Mouse (Mus musculus) naive thymus-derived CD4-positive, alpha-beta T cell, adult 2 months (primary cell): Measurements from ENCODE around the gene Arhgef25.

Experiments
- DNase-seq: peaks from one replicate; pipeline ENCODE4 v3.0.0-alpha.2; 2011; ENCODE audit warnings: low read depth

Gene Arhgef25

GRCm38 (mm10) chr10:127186451-127186850, 3.4 kb downstream of the Arhgef25 start:
- DNase-seq, result peak; percentile 39

- DNase-seq, result no peak
Measured at GRCm38 (mm10) chr10:127185506-127185905, 4.4 kb downstream of the Arhgef25 start.

GRCm38 (mm10) chr10:127185101-127185500, 4.8 kb downstream of the Arhgef25 start:
- peak; percentile 19 for DNase-seq

DNA sequence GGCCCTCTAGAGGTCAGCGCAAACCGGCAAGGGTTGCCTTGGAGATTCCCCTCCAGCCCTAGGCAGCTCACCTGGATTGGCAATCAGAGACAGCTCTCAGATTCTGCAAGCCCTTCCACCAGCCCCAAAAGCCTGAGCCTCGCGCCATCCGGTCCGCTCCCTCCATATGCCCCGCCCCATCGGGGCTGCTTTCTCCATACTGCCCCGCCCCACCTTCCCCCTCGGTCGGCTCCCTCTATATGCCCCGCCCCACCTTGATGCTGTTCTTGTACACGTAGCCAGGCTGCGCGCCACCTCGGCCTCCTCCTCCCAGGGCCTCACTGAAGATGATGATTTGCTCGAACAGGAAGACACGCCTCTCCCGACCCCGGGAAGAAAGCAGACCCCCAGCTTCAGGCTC, 6.1 kb downstream of the Arhgef25 start:
- DNase-seq, result peak; percentile 48

DNA sequence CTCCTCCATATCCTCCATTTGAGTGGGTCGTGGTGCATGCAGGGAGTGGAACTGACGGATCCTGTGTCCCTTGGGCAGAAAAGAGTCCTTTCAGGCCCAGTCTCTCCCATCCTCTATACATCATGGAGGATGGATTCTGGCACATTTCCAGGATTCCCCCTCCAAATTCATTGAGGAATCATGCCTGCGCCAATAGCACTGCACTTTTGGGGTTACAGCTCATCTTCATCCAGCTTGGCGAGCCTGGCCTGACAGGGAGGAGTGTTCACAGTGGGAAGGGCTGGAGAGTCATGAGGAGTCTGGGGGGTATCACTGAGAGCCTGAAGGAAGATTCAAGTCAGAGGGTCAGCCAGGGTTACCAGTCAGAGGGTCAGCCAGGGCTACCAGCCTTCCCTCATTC, 7.3 kb downstream of the Arhgef25 start:
- DNase-seq, result no peak

GRCm38 (mm10) chr10:127181566-127181965, 8.3 kb downstream of the Arhgef25 start:
- DNase-seq, result no peak

GRCm38 (mm10) chr10:127180695-127181047, 9.2 kb downstream of the Arhgef25 start:
- DNase-seq, result no peak

DNA sequence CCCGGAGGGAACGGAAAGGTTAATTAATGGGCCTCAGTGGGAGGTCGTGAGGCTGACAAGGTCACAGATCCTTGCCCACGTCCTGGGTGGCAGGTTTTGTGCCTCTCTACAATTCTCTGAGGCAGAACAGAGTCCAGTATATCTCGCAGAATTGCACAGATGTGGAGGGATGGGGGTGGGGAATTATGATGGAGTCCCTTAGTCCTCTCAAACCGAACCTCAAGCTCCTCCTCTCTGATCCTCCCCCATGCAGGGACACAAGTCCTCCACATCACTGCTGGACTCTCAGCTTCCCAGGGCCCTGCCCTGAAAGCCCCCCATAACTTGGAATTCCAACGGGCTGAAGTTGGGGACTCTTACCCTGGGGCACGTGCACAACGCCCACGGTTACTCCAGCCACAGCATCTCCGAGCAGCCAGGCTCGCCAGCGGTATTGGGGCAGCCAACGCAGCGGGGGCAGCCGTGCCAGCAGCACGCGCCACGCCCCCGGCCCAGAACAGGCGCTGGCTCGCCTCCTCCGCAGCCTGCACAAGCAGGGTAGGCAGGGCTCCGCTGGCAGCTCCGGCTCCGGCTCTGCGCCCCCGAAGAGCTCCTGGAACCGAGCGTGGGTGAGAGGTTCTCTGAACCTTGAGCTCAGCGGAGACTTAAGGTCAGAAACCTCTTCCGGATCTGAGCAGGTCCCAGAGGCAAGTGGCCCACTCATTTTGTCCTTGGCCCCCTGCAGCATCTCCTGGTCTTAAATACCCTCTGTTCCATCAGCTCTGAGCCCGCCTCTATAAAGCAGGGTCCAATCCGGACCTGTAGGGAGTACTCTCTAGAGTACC, 9.8 kb downstream of the Arhgef25 start, which contains the start of gene Slc26a10:
TSS of gene Slc26a10 (minus strand) at position 775 of the 824 bp plus-strand sequence.
- DNase-seq, result peak; percentile 42

DNA sequence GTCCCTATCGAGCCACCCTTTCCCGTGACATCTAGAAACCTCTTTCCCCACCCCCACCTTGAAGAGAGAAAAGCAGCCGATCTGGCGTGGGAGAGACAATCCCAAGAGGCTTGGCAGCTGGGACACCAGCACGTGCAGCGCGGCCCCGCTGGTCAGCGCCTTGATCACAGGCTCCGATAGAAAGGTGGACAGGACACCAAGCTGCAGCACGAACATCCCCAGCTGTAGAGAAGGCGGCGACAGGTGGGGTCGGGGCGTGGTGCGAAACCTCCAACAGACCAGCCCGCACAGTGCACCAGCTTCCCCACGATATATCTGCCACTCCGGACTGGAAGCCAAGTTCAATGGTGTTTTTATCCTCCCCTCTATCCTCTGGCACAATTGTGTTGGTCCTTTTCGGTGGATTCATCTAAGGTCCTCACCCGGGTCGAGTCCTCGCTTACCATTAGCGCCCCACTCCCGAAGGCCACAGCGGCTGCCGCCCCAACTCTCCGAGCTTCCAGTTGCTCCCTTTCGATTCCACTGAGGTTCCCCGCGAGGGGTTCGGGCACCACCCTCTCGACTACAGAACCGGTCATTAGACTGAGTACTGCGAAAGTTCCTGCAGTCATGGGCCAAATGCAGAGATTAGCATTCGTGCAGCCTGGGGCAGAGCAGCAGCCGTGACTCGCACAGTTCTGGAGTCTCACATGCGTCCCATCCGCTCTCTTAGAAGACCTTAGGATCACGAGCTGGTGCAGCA, 11.4 kb downstream of the Arhgef25 start:
- DNase-seq, result peak; percentile 48

GRCm38 (mm10) chr10:127177719-127178118, 12.2 kb downstream of the Arhgef25 start:
- peak; percentile 82 for DNase-seq

DNA sequence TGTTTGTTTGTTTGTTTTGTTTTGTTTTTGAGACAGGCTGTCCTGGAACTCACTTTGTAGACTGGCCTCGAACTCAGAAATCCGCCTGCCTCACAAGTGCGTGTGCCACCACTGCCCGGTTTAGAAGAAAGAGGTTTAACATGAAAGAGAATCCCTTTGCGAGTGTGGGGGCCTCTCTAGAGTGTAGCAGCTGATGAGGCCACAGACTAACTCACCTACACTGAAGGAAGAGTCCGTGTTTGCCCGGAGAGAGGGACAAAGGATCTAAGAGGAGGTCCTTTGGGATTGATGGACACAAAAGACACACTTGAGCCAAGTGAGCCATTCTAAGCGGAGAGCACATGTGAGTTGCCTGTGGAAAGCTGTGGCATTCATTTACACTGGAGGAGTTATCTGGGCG, 12.6 kb downstream of the Arhgef25 start:
- no peak for DNase-seq

DNA sequence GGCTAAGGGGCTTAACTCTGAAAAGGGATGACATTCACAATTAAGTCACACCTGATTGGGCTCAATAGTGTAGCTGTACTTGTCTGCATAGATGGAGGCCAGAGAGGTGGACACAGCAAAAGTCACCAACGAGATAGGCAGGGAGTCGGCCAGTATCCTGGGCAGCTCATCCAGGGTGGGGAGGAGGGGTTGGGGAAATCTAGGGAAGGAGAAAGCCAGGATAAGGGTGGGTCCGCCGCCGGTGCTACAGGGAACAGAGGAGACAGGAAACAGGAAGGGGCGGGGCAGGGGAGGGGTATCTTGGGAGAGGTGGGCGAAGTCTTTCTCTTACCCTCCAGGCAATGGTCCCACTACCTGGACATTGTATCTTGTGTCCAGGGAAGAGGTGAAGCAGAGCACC, 13.1 kb downstream of the Arhgef25 start:
- DNase-seq, result no peak

- DNase-seq, result peak; percentile 40
Measured at GRCm38 (mm10) chr10:127176228-127176627, 13.7 kb downstream of the Arhgef25 start.

GRCm38 (mm10) chr10:127174170-127174569, 15.7 kb downstream of the Arhgef25 start:
- no peak for DNase-seq

DNA sequence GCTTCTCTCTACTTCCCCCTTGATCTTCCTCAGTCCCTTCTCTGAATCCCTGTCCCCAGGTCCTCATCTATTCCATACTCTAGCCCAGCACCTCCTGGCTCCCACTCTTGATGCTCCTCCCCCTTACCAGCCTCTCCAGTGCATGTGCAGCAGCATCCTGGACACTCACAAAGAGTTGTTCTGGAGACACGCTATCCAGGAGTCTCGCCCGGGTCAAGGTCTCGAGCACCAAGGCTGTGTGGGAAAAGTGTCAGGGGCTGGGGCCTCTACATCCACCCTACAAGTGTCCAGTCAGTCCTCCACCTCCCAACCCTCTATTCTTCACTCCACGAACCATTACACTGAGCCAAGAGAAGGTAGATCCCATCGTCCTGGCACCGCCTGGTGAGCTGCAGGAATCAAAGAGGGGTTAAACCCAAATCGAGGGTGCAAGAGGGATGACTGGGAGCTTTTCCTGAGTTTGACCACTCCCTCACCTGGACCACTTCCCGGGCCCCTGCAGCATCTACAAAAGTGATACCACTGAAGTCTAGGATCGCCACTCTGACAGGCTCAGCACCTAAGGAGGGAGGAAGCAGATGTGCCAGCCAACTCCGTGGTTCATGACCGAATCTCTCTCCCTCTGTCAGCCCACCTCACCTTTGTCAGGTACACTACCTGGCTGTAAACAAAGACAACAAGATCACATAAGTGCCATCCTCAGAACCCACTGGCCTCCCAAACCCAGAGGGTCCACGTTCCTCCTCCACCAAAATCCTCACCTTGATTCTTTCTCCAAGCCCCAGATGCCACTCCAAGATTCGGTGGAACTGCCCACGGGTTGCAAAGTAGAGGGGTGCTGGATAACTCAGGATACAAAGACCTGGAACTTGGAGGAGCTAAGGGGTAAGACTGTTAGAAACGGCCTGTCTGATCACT, 16.5 kb downstream of the Arhgef25 start:
- no peak for DNase-seq

DNA sequence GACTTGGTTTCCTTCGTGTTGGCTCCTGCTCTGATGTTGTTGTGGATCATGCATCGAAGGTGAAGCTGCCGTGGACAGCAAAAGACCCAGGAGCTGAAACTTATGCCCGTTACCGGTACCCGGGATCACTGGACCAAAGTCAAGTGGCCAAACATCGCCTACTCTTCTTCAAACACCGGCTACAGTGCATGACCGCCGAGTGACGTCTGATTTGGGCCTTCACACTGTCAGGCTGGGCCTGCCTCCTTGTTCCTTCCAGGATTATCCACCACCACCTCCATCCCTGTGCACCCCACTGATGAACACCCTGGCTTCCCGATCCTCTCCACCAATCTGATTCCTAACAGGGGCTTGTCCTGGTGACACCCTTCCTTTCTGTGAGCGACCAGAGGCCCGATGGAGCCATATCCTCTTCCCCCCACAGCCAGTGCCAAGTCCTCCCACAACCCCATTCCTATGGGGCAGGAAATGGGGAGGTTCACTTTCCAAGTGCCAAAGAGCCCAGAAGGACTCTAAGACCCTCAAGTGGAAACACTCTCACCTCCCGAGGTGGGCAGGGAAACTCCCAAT, 18.2 kb downstream of the Arhgef25 start:
- no peak for DNase-seq

- peak; percentile 93 for DNase-seq
Measured at GRCm38 (mm10) chr10:127170837-127171272, 19.0 kb downstream of the Arhgef25 start.

DNA sequence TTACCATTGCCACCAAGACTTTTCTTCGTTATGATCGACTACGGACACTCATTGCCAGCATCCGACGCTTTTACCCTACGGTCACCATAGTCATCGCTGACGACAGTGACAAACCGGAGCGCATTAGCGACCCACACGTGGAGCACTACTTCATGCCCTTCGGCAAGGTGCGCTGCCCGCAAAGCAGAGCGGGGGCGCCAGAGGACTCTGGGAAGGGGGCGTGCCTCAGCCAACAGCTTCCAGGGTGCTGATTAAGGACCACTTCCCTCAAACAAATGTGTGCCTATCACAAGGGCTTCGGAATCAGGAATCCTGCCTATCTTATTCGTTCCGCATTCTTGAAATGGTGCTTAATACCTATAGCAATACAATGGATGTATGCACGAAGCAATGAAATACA, 19.9 kb downstream of the Arhgef25 start:
- DNase-seq, result peak; percentile 56

- no peak for DNase-seq
Measured at GRCm38 (mm10) chr10:127167614-127168192, 22.2 kb downstream of the Arhgef25 start.

DNA sequence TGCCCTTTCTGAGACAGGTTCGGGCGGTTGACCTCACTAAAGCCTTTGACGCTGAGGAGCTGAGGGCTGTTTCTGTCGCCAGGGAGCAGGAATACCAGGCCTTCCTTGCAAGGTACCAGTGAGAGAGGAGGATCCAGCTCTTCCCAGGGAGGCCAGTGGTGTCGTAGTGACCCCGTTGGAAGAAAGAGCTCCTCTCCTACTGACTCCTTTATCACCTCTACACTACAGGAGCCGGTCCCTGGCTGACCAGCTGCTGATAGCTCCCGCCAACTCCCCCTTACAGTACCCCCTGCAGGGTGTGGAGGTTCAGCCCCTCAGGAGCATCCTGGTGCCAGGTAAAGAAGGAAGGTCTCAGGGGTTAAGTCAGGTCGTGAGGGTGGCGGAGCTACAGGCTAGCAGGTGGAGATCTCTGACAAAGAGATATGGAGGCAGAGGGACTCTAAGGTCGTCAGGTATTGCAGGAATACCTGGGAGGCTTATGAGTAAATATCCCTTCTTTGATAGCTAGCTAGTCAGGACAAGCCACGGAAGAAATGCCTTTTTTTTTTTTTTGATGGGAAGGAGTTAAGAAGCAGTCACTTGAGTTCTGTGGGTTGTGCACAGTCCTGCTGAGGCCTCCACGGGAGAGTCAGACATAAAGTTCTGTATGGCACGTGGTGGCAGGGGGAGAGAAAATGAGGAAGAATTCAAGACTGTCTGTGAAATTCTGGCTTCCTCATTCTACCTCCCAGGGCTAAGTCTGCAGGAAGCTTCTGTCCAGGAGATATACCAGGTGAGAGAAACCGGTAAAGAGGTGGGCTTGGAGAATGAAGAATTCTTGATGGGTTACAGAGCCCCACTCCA, 22.9 kb downstream of the Arhgef25 start:
- DNase-seq, result peak; percentile 49

DNA sequence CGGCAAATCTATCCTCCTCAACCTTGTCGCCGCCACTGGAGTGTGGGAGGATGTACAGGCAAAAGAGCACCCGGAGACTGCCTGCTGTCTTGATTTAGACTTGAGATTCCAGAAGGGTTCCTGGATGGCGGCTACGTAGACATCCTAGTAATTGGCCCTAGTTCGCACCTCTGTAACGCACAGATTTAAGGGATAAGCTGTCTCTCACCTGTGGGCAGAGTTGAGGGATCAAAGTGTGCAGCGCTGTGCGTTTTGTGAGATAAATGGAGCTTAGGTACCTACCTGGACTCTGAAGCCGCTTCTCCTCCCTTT, 23.5 kb downstream of the Arhgef25 start:
- DNase-seq, result peak; percentile 80
